Mouse (Mus musculus) c-Kit-positive CD71-positive TER-119-positive erythroid progenitor cells, embryonic 14.5 days (primary cell): ENCODE data around the gene Hsd3b5.
"Not testable (repeated sequence)": the region's sequence is repeated elsewhere in the genome, so short reads cannot be mapped to it uniquely, and the experiment has no call there.

Experiments
- DNase-seq: peaks from one replicate; pipeline ENCODE4 v3.0.0-alpha.2; 2013; ENCODE audit warnings: low spot score

The Hsd3b5 gene

GRCm38 (mm10) chr3:98630152-98630551 lies at the start of gene Hsd3b5:
TSS of gene Hsd3b5 (minus strand) at chr3:98630252.
- DNase-seq = no peak

- DNase-seq = no peak
These were observed 5.1 kb upstream of the Hsd3b5 start for GRCm38 (mm10) chr3:98635145-98635544.

- no peak for DNase-seq
These were observed 419 bp downstream of the Hsd3b5 start for GRCm38 (mm10) chr3:98629633-98630032.

GRCm38 (mm10) chr3:98616786-98617185 lies 13.3 kb downstream of the Hsd3b5 start:
- not testable (repeated sequence) for DNase-seq

GRCm38 (mm10) chr3:98616244-98616643 lies 13.8 kb downstream of the Hsd3b5 start:
- DNase-seq = not testable (repeated sequence)

- DNase-seq = not testable (repeated sequence)
These were observed 15.6 kb downstream of the Hsd3b5 start for GRCm38 (mm10) chr3:98614406-98614927.

GRCm38 (mm10) chr3:98613963-98614362 lies 16.1 kb downstream of the Hsd3b5 start:
- DNase-seq = no peak

- not testable (repeated sequence) for DNase-seq
These were observed 16.5 kb downstream of the Hsd3b5 start for GRCm38 (mm10) chr3:98613540-98613939.

- no peak for DNase-seq
These were observed 41.3 kb downstream of the Hsd3b5 start, which contains the start of gene Gm10681 for GRCm38 (mm10) chr3:98588707-98589106. TSS of gene Gm10681 (minus strand) at chr3:98588807.

GRCm38 (mm10) chr3:98587721-98588120 lies 42.3 kb downstream of the Hsd3b5 start:
- DNase-seq = no peak

- not testable (repeated sequence) for DNase-seq
These were observed 47.4 kb downstream of the Hsd3b5 start for GRCm38 (mm10) chr3:98582622-98583021.

- not testable (repeated sequence) for DNase-seq
These were observed 47.9 kb downstream of the Hsd3b5 start for GRCm38 (mm10) chr3:98582202-98582601.

- DNase-seq = not testable (repeated sequence)
These were observed 49.0 kb downstream of the Hsd3b5 start for GRCm38 (mm10) chr3:98581024-98581423.
